Mouse (Mus musculus): ENCODE results near the gene Pik3ca. TPM values are rescaled to one million over a fixed set of nuclear protein-coding genes. Genes with fewer than 3 reads are reported as not detected.
A peak's percentile ranks its signal among the peaks of the same experiment; 100 is the strongest.

Gene Pik3ca
- total RNA-seq, 2 experiments from 2014 or later: 54.1 to 62.3 TPM

- intact Hi-C loops (cut with DNase I): no loop called here
- no peak for DNase-seq
These were observed 97.8 kb downstream of the Pik3ca start for GRCm38 (mm10) chr3:32495088-32495770.

- intact Hi-C loops (cut with DNase I): no loop called here
- DNase-seq: no peak
These were observed 98.6 kb downstream of the Pik3ca start for GRCm38 (mm10) chr3:32495856-32496710.

- intact Hi-C loops (cut with DNase I): no loop called here
- DNase-seq: no peak
These were observed 99.2 kb downstream of the Pik3ca start for GRCm38 (mm10) chr3:32496711-32497070.

GRCm38 (mm10) chr3:32500346-32500745 is 102.9 kb downstream of the Pik3ca start:
- DNase-seq: no peak

GRCm38 (mm10) chr3:32505841-32506240 is 108.4 kb downstream of the Pik3ca start:
- no peak for DNase-seq
- intact Hi-C loops (cut with DNase I): loop anchor here (5.0 kb wide), 1 partner anchor 719 kb away; no protein-coding TSS in a partner anchor

More at GRCm38 (mm10) chr3:32500346-32500745, 102.9 kb downstream of the Pik3ca start:
- intact Hi-C loops (cut with DNase I): no loop called here

GRCm38 (mm10) chr3:32506366-32507225 is 109.1 kb downstream of the Pik3ca start:
- no peak for DNase-seq
- intact Hi-C loops (cut with DNase I): loop anchor here (5.0 kb wide), 1 partner anchor 719 kb away; no protein-coding TSS in a partner anchor

GRCm38 (mm10) chr3:32508666-32509324 is 111.3 kb downstream of the Pik3ca start:
- peak; percentile 59 for DNase-seq

GRCm38 (mm10) chr3:32509496-32510374 is 112.3 kb downstream of the Pik3ca start, which contains the start of gene Zfp639:
Gene Zfp639 (plus strand): TSS chr3:32510259.
- DNase-seq: no peak
- intact Hi-C loops (cut with DNase I): loop anchor here (2.0 to 5.0 kb wide), 2 partner anchors 175 to 722 kb away; no protein-coding TSS in a partner anchor

More at GRCm38 (mm10) chr3:32508666-32509324, 111.3 kb downstream of the Pik3ca start:
- intact Hi-C loops (cut with DNase I): loop anchor here (2.0 to 5.0 kb wide), 2 partner anchors 174 to 721 kb away; no protein-coding TSS in a partner anchor

GRCm38 (mm10) chr3:32510375-32511190 is 113.1 kb downstream of the Pik3ca start:
- DNase-seq: peak; percentile 97
- intact Hi-C loops (cut with DNase I): no loop called here

GRCm38 (mm10) chr3:32511191-32511550 is 113.7 kb downstream of the Pik3ca start:
- DNase-seq: no peak
- intact Hi-C loops (cut with DNase I): no loop called here

GRCm38 (mm10) chr3:32512686-32513284 is 115.3 kb downstream of the Pik3ca start:
- intact Hi-C loops (cut with DNase I): no loop called here
- no peak for DNase-seq

- DNase-seq: no peak
- intact Hi-C loops (cut with DNase I): no loop called here
These were observed 116.1 kb downstream of the Pik3ca start for GRCm38 (mm10) chr3:32513528-32513927.

Other genes with a start within 250 kb of the Pik3ca start
- 10 to 100 TPM; 41.2 to 43.3 TPM for gene Zmat3, start 31.7 kb upstream of the Pik3ca start, total RNA-seq (2021)
- under 1 TPM in 1 of 2 experiments, not detected in 1; 0.60 TPM for gene Kcnmb3, start 94.6 kb downstream of the Pik3ca start, total RNA-seq (2021)
- gene Zfp639, start 112.6 kb downstream of the Pik3ca start, total RNA-seq (2021): 10 to 100 TPM; 55.2 to 60.8 TPM
- 100 to 1,000 TPM; 102 to 128 TPM for gene Mfn1, start 131.8 kb downstream of the Pik3ca start, total RNA-seq (2021)
- 100 to 1,000 TPM; 148 to 154 TPM for gene Gnb4, start 218.9 kb downstream of the Pik3ca start, total RNA-seq (2021)

Data from left cerebral cortex, postnatal 4 days (tissue).